Mouse (Mus musculus) activated CD4-positive, CD25-positive, alpha-beta regulatory T cell, adult 9 weeks (primary cell): ENCODE measurements around the gene Bcl3. TPM values are rescaled to one million over a fixed set of nuclear protein-coding genes. Genes with fewer than 3 reads are reported as not detected.

Experiments
- polyA plus RNA-seq: library from polyadenylated mRNA; unstranded; fragments of 100-300 nt; shearing (Covaris generic); gene quantifications from one replicate; pipeline ENCODE4 v1.2.1, GENCODE M21; 2017

The Bcl3 gene
- 16.8 TPM for polyA plus RNA-seq

DNA sequence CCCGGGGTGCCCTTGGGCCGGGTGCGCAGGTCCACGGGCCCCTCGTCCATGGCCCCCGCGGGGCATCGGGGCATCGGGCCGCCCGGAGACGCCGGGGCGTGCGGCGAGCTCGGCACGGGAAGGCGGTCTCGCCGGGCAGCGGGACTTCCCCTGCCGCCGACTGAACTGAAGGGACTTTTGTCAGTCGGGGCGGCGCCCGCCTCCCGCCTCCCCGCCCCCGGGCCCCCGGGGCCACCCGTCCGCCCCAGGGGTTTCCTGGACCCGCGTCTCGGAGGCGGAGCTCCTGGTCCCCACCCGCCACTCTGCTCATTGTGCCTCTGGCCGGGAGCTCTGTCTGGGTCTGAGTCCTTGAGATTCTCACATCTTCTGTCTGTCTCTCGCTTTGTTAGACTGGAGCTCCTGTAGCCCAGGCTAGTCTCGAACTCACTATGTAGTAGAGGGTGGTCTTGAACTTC is at the start of gene Bcl3:
Gene Bcl3, minus strand, starts transcription at position 167 of the 455 bp plus-strand sequence.

GRCm38 (mm10) chr7:19861199-19861598 is 38.6 kb upstream of the Bcl3 start, which contains the start of gene Ceacam16:
Ceacam16 (minus strand) TSS chr7:19861299.

GRCm38 (mm10) chr7:19851858-19852570 is 29.4 kb upstream of the Bcl3 start, which contains the start of gene Gm19345:
Gm19345 (plus strand) TSS chr7:19852003.

DNA sequence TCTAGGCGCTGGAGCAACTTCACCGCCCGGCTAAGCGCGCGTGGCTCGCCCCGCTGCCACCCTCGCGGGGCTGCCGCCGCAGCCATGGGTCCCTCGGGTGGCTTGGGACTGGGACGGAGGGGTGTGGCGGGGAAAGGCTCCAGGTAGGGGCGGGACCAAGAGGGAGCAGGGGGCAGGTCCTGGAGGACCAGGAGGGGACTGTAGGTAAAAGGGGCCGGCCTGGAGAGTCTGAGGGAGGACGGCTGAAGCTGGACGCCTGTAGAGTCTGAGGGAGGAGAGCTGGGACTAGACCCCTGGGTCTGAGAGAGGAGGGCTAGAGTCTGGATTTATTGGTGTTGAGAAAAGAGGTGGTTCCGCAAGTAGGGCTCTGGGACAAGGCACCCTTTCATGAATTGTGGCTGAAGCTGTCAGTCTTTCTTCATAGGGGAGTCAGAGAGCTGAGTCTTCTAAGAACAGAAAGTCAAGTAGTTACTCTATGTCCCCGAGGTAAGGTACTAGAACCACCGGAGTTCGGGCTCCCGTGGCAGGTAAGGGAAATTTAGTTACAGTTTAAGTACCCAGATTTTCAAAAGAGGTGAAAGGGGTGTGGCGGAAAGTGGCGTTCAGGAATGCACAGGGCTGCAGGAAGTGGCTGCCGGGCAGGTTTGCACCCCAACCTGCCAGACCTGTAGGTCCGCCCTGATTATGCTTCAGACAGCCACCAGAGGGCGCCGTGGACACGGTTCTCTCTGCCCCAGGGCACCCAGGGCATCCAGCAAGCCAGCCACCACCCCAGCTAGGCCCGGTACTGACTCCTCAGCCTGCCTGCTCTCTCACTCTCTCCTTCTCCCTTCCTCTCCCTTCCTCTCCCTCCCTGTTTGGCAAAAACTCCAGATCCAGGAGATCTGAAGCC is 25.6 kb downstream of the Bcl3 start, which contains the start of gene Cblc:
Gene Cblc, minus strand, starts transcription at position 113 of the 892 bp plus-strand sequence.

DNA sequence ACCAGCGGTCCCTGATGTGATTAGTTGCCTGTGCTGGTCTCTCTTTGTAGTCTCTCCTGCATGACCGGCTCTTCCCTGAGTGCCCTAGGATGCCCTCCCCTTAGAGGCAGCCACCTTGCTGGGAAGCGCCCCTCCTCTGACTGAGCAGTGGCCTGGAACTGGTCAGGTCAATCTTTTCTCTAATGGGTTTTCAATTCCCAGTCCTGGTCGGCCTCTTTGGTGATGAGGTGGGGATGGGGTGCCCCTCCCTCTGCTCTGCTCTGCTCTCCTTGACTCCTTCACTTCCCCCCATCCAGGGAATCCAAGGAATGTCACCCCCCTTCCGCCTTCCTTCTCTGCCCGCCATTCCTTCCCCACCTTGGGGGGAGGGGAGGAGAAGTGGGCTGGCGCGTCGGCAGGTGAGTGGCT is 51.6 kb downstream of the Bcl3 start, which contains the start of gene Bcam:
Gene Bcam, minus strand, starts transcription at position 33 of the 408 bp plus-strand sequence.

Other genes with a start within 250 kb of the Bcl3 start
- 1.6 TPM for gene Zfp296, start 245.5 kb downstream of the Bcl3 start, polyA plus RNA-seq
- gene Gemin7, start 245.2 kb downstream of the Bcl3 start, polyA plus RNA-seq: 95.3 TPM
- gene Clasrp, start 218.3 kb downstream of the Bcl3 start, polyA plus RNA-seq: 15.3 TPM
- gene Relb, start 193.3 kb downstream of the Bcl3 start, polyA plus RNA-seq: 24.3 TPM
- gene Clptm1, start 157.7 kb downstream of the Bcl3 start, polyA plus RNA-seq: 150 TPM
- not detected for gene Apoc2, start 144.8 kb downstream of the Bcl3 start, polyA plus RNA-seq
- gene Gm44805, start 141.3 kb downstream of the Bcl3 start, polyA plus RNA-seq: not detected
- gene Apoc4, start 141.3 kb downstream of the Bcl3 start, polyA plus RNA-seq: 0.54 TPM
- 1.8 TPM for gene Apoc1, start 130.1 kb downstream of the Bcl3 start, polyA plus RNA-seq
- gene Apoe, start 123.6 kb downstream of the Bcl3 start, polyA plus RNA-seq: 19.9 TPM
- gene Tomm40, start 107.3 kb downstream of the Bcl3 start, polyA plus RNA-seq: 19.1 TPM
- 1.2 TPM for gene Nectin2, start 72.3 kb downstream of the Bcl3 start, polyA plus RNA-seq
- 19.5 TPM for gene Bcam, start 51.8 kb downstream of the Bcl3 start, polyA plus RNA-seq
- gene Cblc, start 26.0 kb downstream of the Bcl3 start, polyA plus RNA-seq: 0.45 TPM
- gene Gm19345, start 29.2 kb upstream of the Bcl3 start, polyA plus RNA-seq: 0.28 TPM
- gene Ceacam16, start 38.5 kb upstream of the Bcl3 start, polyA plus RNA-seq: 0.29 TPM
- not detected for gene Ceacam19, start 65.2 kb upstream of the Bcl3 start, polyA plus RNA-seq
- 43.6 TPM for gene Pvr, start 98.4 kb upstream of the Bcl3 start, polyA plus RNA-seq
- gene Igsf23, start 128.0 kb upstream of the Bcl3 start, polyA plus RNA-seq: 28.3 TPM
- not detected for gene Ceacam20, start 142.6 kb upstream of the Bcl3 start, polyA plus RNA-seq
- gene Nlrp9b, start 168.7 kb upstream of the Bcl3 start, polyA plus RNA-seq: not detected